Mouse (Mus musculus): ENCODE results near the gene Sparcl1.

Sparcl1 gene

DNA sequence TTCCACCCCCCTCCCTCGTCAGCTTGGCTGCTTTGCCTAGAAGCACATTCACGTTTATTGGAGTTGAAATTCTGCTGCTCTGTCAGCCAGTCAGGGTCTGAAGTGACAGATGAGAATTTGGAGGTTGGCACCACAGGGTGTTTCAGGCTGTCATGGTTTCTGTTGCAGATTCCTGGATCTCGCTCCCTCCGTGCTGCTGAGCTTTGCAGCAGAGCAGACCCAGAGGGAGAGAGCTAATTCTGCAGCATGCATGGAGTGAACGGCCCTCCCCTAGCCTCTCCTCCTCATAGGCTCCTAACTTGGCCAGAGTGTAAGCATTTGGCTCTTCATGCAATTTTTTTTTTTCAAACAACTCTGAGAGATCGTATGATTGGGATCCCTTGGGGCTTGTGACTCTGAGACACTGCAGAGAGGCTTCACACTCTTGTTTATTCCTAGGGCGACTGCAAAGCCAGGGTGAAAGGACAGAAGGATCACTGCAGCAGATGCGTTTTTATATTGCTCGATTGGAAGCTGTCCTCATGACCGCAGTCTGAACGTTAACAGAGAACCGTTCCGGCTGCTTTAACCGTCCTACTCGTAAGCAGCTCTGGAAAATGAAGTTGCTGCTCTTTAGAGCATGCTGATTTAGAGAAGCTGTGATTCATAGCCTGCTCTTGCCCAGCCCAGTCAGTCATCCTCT lies at the start of gene Sparcl1:
Sparcl1 (minus strand) TSS at position 243 of the 682 bp plus-strand sequence.
- no peak for DNase-seq (ENCODE audit: low spot score)

- DNase-seq (ENCODE audit: low spot score), result no peak
Observed at GRCm38 (mm10) chr5:104161390-104161789, 47.9 kb upstream of the Sparcl1 start.

DNA sequence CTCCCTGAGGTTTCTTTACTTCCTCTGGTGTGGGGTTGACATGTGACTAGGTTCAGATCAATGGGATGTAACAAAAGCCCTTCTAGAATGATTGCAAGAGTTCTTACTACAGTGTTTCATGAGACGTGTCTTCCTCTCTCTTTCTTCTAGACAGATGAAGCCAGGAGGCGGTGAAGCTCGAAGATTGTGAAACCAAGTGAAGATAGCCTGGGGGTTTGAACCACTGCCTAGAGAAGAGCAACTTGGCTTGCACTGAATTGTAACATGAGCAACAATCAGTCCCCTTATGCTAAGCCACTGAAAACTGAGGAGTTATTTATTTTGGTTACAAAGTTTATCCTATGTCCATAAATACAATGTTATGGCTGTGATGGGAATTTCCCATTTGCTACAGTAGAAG lies 47.0 kb upstream of the Sparcl1 start:
- DNase-seq (ENCODE audit: low spot score), result no peak

DNA sequence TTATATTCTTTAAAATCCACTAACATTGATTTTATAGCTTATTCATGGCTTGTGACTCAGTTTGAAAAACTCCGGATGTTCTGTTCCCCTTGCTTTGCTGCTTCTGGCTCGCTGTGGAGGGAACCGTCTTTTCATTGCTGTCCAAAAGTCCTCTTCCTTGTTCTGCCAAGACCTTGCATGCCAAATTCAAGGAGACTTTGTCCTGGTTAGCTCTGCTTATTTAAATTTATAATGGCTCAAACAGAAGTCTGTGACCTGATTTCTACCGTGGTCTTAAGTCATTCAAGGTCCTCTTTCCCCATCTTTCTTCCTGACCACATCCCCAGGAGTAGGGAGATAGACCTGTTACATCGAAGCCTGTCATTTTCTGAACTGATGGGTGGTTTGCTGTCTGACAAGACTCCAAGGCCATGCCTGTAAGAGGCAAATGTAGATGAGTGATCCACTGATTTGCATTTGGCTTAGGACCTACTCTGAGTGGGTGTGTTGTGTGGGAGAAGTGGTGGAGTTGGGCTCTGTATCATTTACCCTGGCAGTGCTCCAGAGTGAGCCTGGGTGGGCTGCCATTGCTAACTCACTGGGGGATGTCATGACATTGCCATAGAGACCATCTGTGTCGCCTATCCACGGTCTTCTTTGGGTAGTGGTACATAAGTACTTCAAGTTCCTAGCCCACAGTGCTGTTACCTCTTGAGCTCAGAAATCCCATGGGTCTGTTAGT lies 45.0 kb upstream of the Sparcl1 start:
- no peak for DNase-seq (ENCODE audit: low spot score)

DNA sequence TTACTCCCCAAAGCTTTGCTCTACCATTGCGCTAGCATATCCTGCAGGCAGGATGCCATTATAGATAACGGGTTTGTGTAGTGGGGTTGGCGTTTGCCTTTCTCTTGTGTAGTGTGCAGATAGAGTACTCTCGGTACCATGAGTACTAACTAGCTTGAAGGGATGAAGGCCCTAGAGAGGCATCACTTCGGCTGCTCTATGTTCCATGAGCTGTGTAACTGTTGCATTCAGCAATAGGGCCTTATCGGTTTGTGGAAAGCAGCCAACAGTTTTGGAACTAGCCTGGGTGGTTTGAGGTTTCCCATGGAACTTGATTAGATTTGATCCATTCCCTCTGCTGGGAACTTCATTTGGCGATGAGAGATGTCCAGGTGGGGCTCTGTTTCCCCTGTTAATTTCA lies 44.2 kb upstream of the Sparcl1 start:
- DNase-seq (ENCODE audit: low spot score), result no peak

DNA sequence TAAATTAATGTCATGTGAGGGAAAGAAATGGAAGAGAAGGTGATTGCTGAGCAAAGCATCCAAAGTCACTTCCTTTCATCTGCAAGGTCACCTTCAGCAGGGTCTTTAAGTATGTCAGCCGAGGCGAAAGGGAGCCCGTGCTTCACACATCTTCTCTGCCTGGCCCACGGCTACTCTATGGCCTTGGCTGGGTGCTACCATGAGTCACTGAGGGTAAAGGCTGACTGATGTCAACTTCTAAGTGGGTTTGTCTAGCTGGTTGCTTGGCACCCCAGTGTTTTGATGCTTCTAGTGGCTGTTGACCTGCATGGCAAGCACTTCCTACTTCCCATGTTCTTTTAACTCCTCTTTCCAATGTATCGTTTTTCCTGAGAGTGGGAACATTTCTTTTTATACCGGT lies 36.7 kb upstream of the Sparcl1 start:
- no peak for DNase-seq (ENCODE audit: low spot score)

DNA sequence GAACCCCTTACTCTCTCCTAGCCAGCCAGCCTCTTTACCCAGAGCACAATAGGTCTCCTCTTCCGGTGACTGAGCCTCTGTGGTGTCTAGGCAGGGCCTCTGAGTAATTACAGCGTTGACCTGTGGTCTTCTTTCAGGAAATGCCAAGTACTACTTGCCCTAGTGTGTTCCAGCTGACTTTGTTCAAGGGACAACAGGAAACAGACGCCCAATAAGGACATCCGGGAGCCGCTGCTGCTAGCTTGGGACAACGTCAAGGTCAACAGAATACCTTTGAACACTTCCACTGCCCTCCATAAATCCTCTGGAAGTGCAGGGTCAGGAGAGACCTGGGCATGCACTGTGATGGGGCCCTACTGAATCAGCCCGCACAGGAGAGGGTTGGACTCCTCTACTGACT lies 35.8 kb upstream of the Sparcl1 start:
- no peak for DNase-seq (ENCODE audit: low spot score)

- no peak for DNase-seq (ENCODE audit: low spot score)
Observed at GRCm38 (mm10) chr5:104144057-104144456, 30.5 kb upstream of the Sparcl1 start.

GRCm38 (mm10) chr5:104141067-104141466 lies 27.5 kb upstream of the Sparcl1 start:
- no peak for DNase-seq (ENCODE audit: low spot score)

- DNase-seq (ENCODE audit: low spot score), result no peak
Observed at GRCm38 (mm10) chr5:104137920-104138541, 24.5 kb upstream of the Sparcl1 start.

- DNase-seq (ENCODE audit: low spot score), result no peak
Observed at GRCm38 (mm10) chr5:104133752-104134151, 20.2 kb upstream of the Sparcl1 start.

- no peak for DNase-seq (ENCODE audit: low spot score)
Observed at GRCm38 (mm10) chr5:104131544-104131943, 18.0 kb upstream of the Sparcl1 start.

DNA sequence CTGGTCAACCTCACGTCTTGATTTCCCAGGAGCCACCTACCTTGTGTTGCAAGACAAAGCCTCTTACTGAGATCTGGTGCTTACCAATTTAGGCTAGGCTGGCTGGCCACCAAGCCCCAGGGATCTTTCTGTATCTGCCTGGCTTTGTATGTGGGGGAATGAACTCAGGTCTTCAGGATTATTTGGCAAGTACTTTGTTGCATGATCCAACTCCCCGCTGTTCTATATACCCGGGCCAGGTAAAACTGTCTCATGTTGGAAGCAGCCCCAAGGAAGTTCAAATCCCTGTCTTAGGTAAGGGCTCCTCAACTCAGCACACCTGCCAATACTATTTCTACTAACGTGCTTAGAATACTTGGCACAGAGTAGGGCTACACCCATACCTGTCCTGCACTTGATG lies 17.4 kb upstream of the Sparcl1 start:
- no peak for DNase-seq (ENCODE audit: low spot score)

- DNase-seq (ENCODE audit: low spot score), result no peak
Observed at GRCm38 (mm10) chr5:104128281-104129031, 14.9 kb upstream of the Sparcl1 start.

- no peak for DNase-seq (ENCODE audit: low spot score)
Observed at GRCm38 (mm10) chr5:104127351-104127750, 13.8 kb upstream of the Sparcl1 start.

DNA sequence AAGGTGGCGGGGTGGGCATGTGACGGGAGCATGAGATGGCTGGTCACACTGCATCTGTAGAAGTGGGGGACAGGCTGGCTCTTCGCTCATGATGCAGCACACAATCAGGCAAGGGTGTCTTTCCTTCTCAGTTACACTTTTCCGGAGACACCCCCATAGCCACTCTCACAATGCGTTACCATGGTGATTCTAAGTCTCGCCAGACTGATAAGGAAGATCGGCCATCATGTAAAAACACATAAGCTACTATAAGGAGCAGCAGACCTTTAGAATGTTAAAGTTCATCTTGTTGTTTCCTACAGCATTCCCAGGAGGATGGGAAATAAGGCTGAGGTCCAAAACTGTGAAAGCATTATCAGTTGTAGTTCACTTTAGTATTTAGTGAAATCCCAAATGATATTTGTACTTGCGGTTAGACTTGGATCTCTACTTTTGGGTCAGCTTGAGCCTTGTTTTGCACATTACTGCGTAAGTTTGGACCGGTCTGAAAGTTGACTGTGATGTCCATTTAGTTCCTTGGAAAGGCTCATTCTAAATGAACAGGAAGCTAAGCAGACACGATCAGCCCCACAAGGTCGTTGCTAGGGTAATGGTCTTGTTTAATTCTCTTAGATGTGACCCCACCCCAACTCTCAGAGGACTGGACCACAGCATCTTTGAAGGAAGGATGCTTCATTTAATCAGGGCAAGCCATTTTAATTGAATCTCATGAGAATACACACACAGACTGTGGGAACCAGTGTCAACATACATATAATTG lies 13.2 kb upstream of the Sparcl1 start:
- no peak for DNase-seq (ENCODE audit: low spot score)

GRCm38 (mm10) chr5:104124016-104124658 lies 10.6 kb upstream of the Sparcl1 start:
- no peak for DNase-seq (ENCODE audit: low spot score)

DNA sequence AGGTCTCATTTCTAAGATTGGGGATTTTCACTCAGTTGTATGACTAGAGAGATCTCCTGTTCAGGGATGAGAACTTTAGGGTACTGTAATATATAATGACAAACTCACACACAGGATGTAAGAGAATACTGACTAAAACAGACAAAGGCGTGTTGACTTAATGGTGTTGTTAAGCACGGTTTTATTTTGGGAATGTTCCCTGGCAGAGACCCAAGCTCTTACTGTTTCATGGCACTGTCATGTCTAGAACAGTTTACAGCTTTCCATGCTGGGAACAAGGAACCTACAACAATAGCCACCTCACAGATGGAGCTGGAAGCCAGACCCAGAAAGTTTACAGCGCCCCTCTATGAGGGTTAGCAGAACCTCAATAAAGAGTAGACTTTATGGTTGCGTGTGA lies 2.4 kb upstream of the Sparcl1 start:
- DNase-seq (ENCODE audit: low spot score), result no peak

GRCm38 (mm10) chr5:104115118-104115517 lies 1.6 kb upstream of the Sparcl1 start:
- no peak for DNase-seq (ENCODE audit: low spot score)

GRCm38 (mm10) chr5:104112511-104112910 lies 1.0 kb downstream of the Sparcl1 start:
- no peak for DNase-seq (ENCODE audit: low spot score)

GRCm38 (mm10) chr5:104112016-104112415 lies 1.5 kb downstream of the Sparcl1 start:
- no peak for DNase-seq (ENCODE audit: low spot score)

Measured in c-Kit-positive CD71-positive TER-119-positive erythroid progenitor cells, embryonic 14.5 days (primary cell).